Mouse (Mus musculus): Measurements from ENCODE around the gene Cdc27.

DNA sequence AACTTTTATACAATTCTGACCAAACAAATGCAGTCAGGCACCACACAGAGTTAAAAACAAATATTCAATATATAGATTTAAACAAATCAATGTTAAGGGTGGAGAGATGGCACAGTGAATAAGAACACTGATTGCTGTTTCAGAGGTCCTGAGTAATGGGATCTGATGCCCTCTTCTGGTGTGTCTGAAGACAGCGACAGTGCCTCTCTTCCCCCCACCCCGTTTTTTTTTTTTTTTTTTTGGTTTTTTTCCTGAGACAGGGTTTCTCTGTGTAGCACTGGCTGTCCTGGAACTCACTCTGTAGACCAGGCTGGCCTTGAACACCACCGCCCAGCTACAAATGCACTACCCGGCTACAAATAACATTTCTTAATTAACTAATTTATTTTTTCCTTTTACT lies 42.0 kb downstream of the Cdc27 start:
- TF ChIP-seq TCF12 (IDR thresholded peaks at IDR 0.05; ENCODE audit: low read depth, low read length) (no peak), POLR2A (IDR thresholded peaks at IDR 0.05; ENCODE audit: low read depth, low read length) (no peak), EP300 (IDR thresholded peaks at IDR 0.05; ENCODE audit: low read length) (no peak), CTCF (conservative IDR thresholded peaks at IDR 0.05 in 1 of 2, IDR thresholded peaks at IDR 0.05 in 1 of 2; ENCODE audit: low read depth in 2 of 2, low read length in 2 of 2) (peak in 1 of 2 experiments; percentile 37; a peak in 2 of 4 replicates), JUND (conservative IDR thresholded peaks at IDR 0.05; ENCODE audit: low read depth, low read length) (no peak), ETS1 (conservative IDR thresholded peaks at IDR 0.05; ENCODE audit: low read depth, low read length) (no peak)

Data from CH12.LX (cell line).